Mouse (Mus musculus): ENCODE results near the gene Csnk1g2. TPM values are rescaled to one million over a fixed set of nuclear protein-coding genes. Genes with fewer than 3 reads are reported as not detected.

Csnk1g2 gene
- 117 TPM in 2 replicates for polyA plus RNA-seq (2014; fragmentation: Nextera tagmentation; extraction: Ambion mirVana)

DNA sequence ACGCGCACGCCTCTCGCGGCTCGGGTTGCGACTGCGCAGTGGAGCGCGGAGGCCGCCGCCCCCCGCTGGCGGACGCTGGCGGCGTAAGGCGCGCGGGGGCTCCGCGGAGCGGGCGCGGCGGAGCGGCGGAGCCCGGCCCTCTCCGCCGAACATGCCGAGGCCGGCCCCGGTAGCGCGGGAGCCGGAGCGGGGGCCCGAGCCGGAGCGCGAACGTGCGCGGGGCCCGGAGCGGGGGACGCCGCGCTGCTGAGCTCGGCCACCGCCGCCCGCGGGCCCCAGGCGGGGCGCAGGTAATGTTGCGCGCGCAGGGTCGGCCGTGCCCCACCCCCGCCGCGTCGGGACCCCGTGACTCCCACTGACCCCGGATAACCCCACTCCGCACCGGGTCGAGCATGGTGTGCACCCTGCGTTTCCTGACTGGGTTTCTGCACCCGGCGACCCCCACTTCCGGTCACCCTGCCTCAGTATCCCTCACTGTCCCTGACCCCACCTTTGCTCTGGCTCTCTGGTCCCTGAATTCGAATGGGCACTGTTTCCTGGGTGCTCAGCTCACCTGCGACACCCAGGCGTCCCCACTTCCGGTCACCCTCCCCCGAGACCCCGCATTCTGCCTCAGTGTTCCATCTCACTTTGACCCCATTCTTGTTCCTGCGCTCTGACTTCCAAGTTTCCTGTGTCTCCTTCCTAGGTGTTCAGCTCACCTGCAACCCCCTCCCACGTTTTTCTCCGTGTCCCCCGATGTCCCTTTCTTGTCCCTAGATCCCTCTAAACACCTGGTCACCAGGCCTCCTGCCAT, at the start of gene Csnk1g2:
TSS of gene Csnk1g2 (plus strand) at position 178 of the 796 bp plus-strand sequence.
- Histone ChIP-seq H3K4me1 (ENCODE audit: control insufficient read depth, insufficient read depth, low read length) (peaks cover 19% of the 10 kb centered on the region), H3K4me2 (ENCODE audit: low read depth) (peak within 1 kb of the TSS; percentile 71)
- ATAC-seq (ENCODE audit: insufficient read depth, low FRiP score, low TSS enrichment): peak; percentile 29

DNA sequence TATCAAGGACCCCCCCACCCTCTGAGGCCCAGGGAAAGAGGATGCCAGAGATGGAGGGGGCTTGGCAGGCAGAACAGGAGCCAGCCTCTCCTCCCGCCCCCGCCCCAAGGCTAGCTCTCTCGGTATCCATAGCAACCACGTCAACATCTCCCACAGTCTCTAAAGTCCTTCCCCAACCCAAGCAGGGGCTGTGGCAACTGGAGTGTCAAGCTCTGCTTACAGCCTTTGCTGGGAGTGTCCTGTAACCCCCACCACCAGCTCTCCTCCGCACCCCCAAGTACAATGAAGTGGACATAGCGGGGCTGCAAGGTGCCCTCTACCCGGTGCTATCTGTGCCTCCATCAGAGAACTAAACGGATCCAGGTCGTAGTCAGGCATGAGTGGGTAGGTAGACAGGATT, 48.7 kb upstream of the Csnk1g2 start:
- Histone ChIP-seq H3K27ac (ENCODE audit: low read depth, low read length) (no peak overlapping the region), H3K4me2 (ENCODE audit: low read depth) (no peak overlapping the region), H3K9me3 (ENCODE audit: control insufficient read depth, low read length) (no peaks in the 10 kb centered on the region), H3K9ac (ENCODE audit: low read length) (no peak overlapping the region; the same call in 1 of the 2 replicates), H3K4me1 (ENCODE audit: control insufficient read depth, insufficient read depth, low read length) (peaks cover 28% of the 10 kb centered on the region), H3K36me3 (ENCODE audit: control insufficient read depth, insufficient read depth, low read length) (no peaks in the 10 kb centered on the region), H3K4me3 (ENCODE audit: low read depth, low read length) (no peak overlapping the region), H3K27me3 (ENCODE audit: control insufficient read depth, insufficient read depth, low read length) (no peaks in the 10 kb centered on the region)
- DNase-seq (ENCODE audit: low spot score) (no peak), ATAC-seq (ENCODE audit: insufficient read depth, low FRiP score, low TSS enrichment) (no peak)
- whole genome bisulfite sequencing: 68% methylated on average over 9 of the region's 9 CpGs

More for the DNA sequence above, at the start of gene Csnk1g2:
- H3K9ac ChIP-seq (ENCODE audit: low read length): peak within 1 kb of the TSS; percentile 82
- WGBS: 1% methylated on average over 80 of the region's 85 CpGs
- peak within 1 kb of the TSS; percentile 94 for H3K4me3 ChIP-seq (ENCODE audit: low read depth, low read length)
- H3K27ac ChIP-seq (ENCODE audit: low read depth, low read length): peak within 1 kb of the TSS; percentile 91
- no peaks in the 10 kb centered on the region for H3K36me3 ChIP-seq (ENCODE audit: control insufficient read depth, insufficient read depth, low read length)
- H3K27me3 ChIP-seq (ENCODE audit: control insufficient read depth, insufficient read depth, low read length): no peaks in the 10 kb centered on the region
- no peak for DNase-seq (ENCODE audit: low spot score)
- H3K9me3 ChIP-seq (ENCODE audit: control insufficient read depth, low read length): no peaks in the 10 kb centered on the region

DNA sequence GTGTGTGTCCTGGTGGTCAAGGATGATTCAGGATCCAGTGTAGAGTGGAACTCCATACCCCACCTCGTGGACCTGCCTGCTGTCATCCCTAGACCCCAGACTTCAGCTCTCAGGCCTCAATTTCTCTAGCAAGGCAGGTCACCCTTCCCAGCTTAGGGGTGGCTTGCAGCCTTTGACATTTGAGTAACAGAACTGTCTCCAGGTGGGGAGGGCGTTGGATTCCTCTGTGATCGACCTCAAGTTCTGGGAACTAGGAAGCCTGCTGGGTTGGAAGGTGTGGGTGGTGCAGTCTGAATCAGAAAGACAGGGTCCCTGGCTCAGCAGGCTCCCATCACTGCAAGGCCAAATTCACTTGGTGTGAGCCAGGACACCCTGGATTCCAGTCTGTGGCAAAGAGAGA, 47.7 kb upstream of the Csnk1g2 start:
- Histone ChIP-seq H3K9me3 (ENCODE audit: control insufficient read depth, low read length) (no peaks in the 10 kb centered on the region), H3K27ac (ENCODE audit: low read depth, low read length) (no peak overlapping the region), H3K36me3 (ENCODE audit: control insufficient read depth, insufficient read depth, low read length) (no peaks in the 10 kb centered on the region), H3K4me2 (ENCODE audit: low read depth) (no peak overlapping the region; the same call in 1 of the 2 replicates), H3K9ac (ENCODE audit: low read length) (no peak overlapping the region), H3K27me3 (ENCODE audit: control insufficient read depth, insufficient read depth, low read length) (no peaks in the 10 kb centered on the region), H3K4me1 (ENCODE audit: control insufficient read depth, insufficient read depth, low read length) (peaks cover 25% of the 10 kb centered on the region), H3K4me3 (ENCODE audit: low read depth, low read length) (0 out of 2 replicates have a peak overlapping the region, but pooled peaks have one; percentile 12)
- WGBS: 83% methylated on average over 3 of the region's 3 CpGs
- no peak for DNase-seq (ENCODE audit: low spot score)
- no peak for ATAC-seq (ENCODE audit: insufficient read depth, low FRiP score, low TSS enrichment)

DNA sequence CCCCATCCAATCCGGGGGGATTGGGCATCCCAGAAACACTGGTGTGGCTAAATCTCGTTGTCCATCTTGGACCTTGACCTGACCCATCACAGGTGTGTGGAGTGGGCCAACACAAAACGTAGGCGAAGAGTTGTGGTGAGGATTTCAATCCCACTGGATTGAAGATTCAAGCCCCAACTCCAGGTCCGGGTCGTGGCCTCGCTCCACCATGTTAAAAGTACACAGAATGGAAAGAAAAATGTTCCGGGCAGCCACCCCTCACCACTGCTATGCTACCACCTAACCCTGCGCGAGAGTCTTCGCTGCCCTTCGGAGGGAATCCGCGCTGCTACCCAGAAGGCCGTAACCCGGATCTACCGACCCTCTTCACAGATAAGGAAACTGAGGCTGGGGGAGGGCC, 46.7 kb upstream of the Csnk1g2 start:
- no peak for ATAC-seq (ENCODE audit: insufficient read depth, low FRiP score, low TSS enrichment)

DNA sequence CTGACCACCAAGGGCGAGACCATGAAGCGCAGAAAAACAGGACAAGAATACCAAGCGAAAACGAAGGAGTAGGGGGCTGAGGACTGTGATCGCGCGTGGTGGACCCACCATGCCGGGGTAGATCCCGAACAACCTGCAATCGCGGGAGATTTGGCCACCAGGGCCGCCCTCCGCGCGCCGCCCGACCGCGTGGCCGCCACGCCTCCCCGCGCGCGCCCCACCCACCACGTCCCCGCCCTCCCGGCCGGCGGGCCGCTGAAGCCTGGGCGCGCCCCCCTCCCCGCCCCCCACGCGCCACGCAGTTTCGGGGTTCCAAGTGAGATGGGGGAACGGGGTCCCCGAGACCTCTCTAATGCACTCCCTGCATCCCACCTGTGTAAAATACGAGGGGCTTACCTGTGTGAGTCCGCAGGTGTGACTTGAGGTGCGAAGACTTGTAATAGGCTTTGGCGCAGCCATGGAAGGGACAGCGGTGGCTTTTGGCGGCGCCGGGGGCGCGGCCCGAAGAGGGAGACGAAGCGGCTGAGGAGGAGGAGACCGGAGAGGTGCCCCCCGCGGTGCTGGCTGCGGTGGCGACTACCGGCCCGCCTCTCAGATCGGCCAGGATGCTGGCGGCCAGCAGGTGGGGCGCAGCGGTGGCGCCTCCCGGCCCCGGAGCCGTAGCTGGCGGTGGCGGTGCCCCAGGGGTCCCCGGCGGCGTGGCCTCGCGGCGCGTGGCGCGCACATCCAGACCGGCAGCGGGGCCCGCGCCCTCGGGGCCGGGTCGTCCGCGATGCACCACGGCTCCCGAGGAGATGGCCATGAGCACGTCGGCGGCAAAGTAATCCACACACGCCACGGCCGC, 46.1 kb upstream of the Csnk1g2 start:
- H3K4me3 ChIP-seq (ENCODE audit: low read depth, low read length): peak overlapping the region; percentile 78
- WGBS: under 1% methylated on average over 49 of the region's 96 CpGs
- H3K9ac ChIP-seq (ENCODE audit: low read length): peak overlapping the region; percentile 74
- H3K4me1 ChIP-seq (ENCODE audit: control insufficient read depth, insufficient read depth, low read length): peaks cover 12% of the 10 kb centered on the region
- H3K36me3 ChIP-seq (ENCODE audit: control insufficient read depth, insufficient read depth, low read length): no peaks in the 10 kb centered on the region
- no peaks in the 10 kb centered on the region for H3K9me3 ChIP-seq (ENCODE audit: control insufficient read depth, low read length)
- ATAC-seq (ENCODE audit: insufficient read depth, low FRiP score, low TSS enrichment) (peak; percentile 3; the same call in 1 of the 2 replicates), DNase-seq (ENCODE audit: low spot score) (peak; percentile 52)
- H3K4me2 ChIP-seq (ENCODE audit: low read depth): peak overlapping the region; percentile 98
- H3K27me3 ChIP-seq (ENCODE audit: control insufficient read depth, insufficient read depth, low read length): no peaks in the 10 kb centered on the region
- peak overlapping the region; percentile 21 for H3K27ac ChIP-seq (ENCODE audit: low read depth, low read length)

More for the DNA sequence above, 46.7 kb upstream of the Csnk1g2 start:
- Histone ChIP-seq H3K9ac (ENCODE audit: low read length) (peak overlapping the region; percentile 74), H3K27ac (ENCODE audit: low read depth, low read length) (no peak overlapping the region), H3K4me3 (ENCODE audit: low read depth, low read length) (peak overlapping the region; percentile 78), H3K4me2 (ENCODE audit: low read depth) (peak overlapping the region; percentile 98), H3K9me3 (ENCODE audit: control insufficient read depth, low read length) (no peaks in the 10 kb centered on the region), H3K4me1 (ENCODE audit: control insufficient read depth, insufficient read depth, low read length) (peaks cover 19% of the 10 kb centered on the region), H3K27me3 (ENCODE audit: control insufficient read depth, insufficient read depth, low read length) (no peaks in the 10 kb centered on the region), H3K36me3 (ENCODE audit: control insufficient read depth, insufficient read depth, low read length) (no peaks in the 10 kb centered on the region)
- WGBS: 15% methylated on average over 17 of the region's 17 CpGs
- DNase-seq (ENCODE audit: low spot score): no peak

DNA sequence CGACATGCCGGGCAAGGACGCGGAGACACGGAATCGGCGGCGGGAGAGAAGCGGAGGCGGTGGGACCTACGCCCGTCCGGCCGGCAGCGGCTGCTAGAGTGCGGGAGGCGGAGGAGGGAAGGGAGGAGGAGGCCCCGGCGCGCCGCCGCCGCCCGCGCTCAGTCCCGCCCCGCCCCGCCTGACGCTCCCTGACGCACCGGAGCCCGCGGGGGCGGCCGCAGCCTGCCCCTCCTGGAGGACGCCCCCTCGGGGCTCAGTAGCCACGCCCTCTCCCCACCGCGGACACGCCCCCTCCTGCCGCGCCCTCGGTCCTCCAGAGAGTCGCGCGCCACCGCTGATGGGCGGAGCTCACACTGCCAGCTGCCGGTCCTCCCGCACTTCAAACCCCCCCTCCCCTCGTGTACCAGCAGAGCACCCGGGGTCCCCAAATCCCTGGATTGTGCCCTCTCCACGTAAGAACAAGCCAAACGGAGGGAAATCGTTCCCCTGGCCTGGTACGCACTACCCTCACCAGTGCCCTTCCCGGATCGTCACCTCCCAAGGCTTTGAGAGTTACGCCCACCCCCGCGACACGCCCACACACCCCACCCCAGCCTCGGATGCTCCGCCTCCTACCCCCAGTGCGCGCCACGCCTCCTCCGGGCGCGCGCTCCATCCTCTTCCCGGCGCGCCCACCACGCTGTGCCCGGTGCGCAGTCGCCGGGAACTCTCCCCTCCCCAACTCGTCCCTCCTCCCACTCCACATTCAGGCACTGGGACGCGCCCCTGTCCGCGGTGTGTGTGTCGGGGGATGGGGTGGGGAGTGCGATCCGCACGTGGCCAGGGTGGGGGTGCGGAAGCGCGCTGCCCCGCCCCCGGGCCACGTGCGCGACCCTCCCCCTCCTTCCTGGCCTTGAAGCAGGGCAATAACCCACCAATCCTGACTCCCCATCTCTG, 45.2 kb upstream of the Csnk1g2 start, which contains the start of gene Klf16:
TSS of gene Klf16 (minus strand) at position 127 of the 936 bp plus-strand sequence.
- Histone ChIP-seq H3K36me3 (ENCODE audit: control insufficient read depth, insufficient read depth, low read length) (no peaks in the 10 kb centered on the region), H3K4me1 (ENCODE audit: control insufficient read depth, insufficient read depth, low read length) (peaks cover 11% of the 10 kb centered on the region), H3K27me3 (ENCODE audit: control insufficient read depth, insufficient read depth, low read length) (no peaks in the 10 kb centered on the region), H3K4me3 (ENCODE audit: low read depth, low read length) (peak within 1 kb of the TSS; percentile 78), H3K4me2 (ENCODE audit: low read depth) (peak within 1 kb of the TSS; percentile 98), H3K9me3 (ENCODE audit: control insufficient read depth, low read length) (no peaks in the 10 kb centered on the region), H3K27ac (ENCODE audit: low read depth, low read length) (peak within 1 kb of the TSS; percentile 21), H3K9ac (ENCODE audit: low read length) (peak within 1 kb of the TSS; percentile 74)
- DNase-seq (ENCODE audit: low spot score) (peak; percentile 95), ATAC-seq (ENCODE audit: insufficient read depth, low FRiP score, low TSS enrichment) (peak; percentile 82)
- under 1% methylated on average over 63 of the region's 97 CpGs for WGBS

DNA sequence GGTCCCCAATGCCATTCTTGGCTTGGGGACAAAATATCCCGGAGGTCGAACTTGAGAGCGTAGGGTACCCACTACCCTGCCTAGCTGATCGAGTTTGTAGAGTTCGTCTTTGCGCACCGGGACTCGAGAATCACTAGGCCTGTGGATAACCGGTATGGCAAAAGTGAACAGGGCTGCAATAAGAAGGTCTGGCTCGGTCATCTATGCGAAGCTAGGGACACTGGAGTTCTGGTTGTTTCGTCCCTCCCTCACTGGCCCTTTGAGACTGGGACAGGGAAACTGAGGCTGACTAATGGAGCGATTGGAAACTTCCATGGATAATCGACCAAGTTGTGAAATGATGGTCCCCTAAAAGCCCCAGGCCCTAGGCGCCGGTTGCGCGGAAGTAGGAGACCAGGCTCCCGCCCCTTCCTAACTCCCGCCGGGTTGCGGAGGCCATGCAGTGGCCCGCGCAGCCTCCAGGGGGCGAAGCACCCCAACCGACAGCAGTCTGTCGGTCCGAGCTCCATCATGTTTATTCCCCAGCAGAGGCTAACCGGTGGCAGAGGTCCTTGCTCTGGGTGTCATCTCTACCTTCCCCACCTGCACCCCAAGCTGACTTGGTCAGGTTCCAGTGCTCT, 44.4 kb upstream of the Csnk1g2 start:
- Histone ChIP-seq H3K27me3 (ENCODE audit: control insufficient read depth, insufficient read depth, low read length) (no peaks in the 10 kb centered on the region), H3K9ac (ENCODE audit: low read length) (peak overlapping the region; percentile 74), H3K4me1 (ENCODE audit: control insufficient read depth, insufficient read depth, low read length) (peaks cover 11% of the 10 kb centered on the region), H3K4me2 (ENCODE audit: low read depth) (peak overlapping the region; percentile 98), H3K36me3 (ENCODE audit: control insufficient read depth, insufficient read depth, low read length) (no peaks in the 10 kb centered on the region), H3K27ac (ENCODE audit: low read depth, low read length) (peak overlapping the region; percentile 21), H3K9me3 (ENCODE audit: control insufficient read depth, low read length) (no peaks in the 10 kb centered on the region), H3K4me3 (ENCODE audit: low read depth, low read length) (peak overlapping the region; percentile 78)
- WGBS: under 1% methylated on average over 29 of the region's 29 CpGs
- ATAC-seq (ENCODE audit: insufficient read depth, low FRiP score, low TSS enrichment) (peak; percentile 48), DNase-seq (ENCODE audit: low spot score) (peak; percentile 86)
